Mouse (Mus musculus) left cerebral cortex, postnatal 10 days (tissue): Measurements from ENCODE around the gene Acoxl. TPM values are rescaled to one million over a fixed set of nuclear protein-coding genes. Genes with fewer than 3 reads are reported as not detected.

Experiments used
- microRNA-seq: library from miRNA; unstranded; fragments of <30 nt; microRNA quantifications from one replicate; pipeline ENCODE4 v1.2.0, GENCODE M21; 2022
- total RNA-seq, 2 experiments: library from RNA; stranded (reverse); gene quantifications; 2 replicates each; pipeline ENCODE4 v1.2.3; 2021

Gene Acoxl
- total RNA-seq, 2 experiments from 2014 or later = not detected

Small RNA genes within 50 kb of the gene (microRNA-seq; reads per million reads assigned to microRNA genes)
- not detected for gene Gm22411

Other genes with a start within 250 kb of the Acoxl start
- 1 to 10 TPM; 3.9 to 7.9 TPM for gene Mal, start 182.2 kb upstream of the Acoxl start, total RNA-seq
- under 1 TPM; 0.79 to 0.88 TPM for gene Mall, start 108.9 kb upstream of the Acoxl start, total RNA-seq
- 10 to 100 TPM; 15.6 to 16.6 TPM for gene Nphp1, start 50.0 kb upstream of the Acoxl start, total RNA-seq
- 10 to 100 TPM; 39.5 to 43.4 TPM for gene Mtln, start 46.4 kb upstream of the Acoxl start, total RNA-seq
- gene Bub1, start 7.0 kb upstream of the Acoxl start, total RNA-seq = 1 to 10 TPM; 1.2 to 2.3 TPM